Mouse (Mus musculus) stomach, postnatal 0 days (tissue): ENCODE results near the gene Rnf227. TPM values are rescaled to one million over a fixed set of nuclear protein-coding genes. Genes with fewer than 3 reads are reported as not detected.
A peak's percentile ranks its signal among the peaks of the same experiment; 100 is the strongest.

Experiments used
- ATAC-seq: fragments of 200-750 bp; cut with Nextera tagmentation; 2 replicates; pipeline ENCODE4 v1.8.0; 2017; ENCODE audit not compliant: low FRiP score, low TSS enrichment
- DNase-seq: peaks from one replicate; pipeline ENCODE4 v3.0.0-alpha.2; 2016; ENCODE audit warnings: low spot score
- H3K27ac ChIP-seq: fragments of 300-500 bp; sonication (generic); replicated peaks from 2 replicates; pipeline ENCODE4 v1.5.1; 2014; ENCODE audit warnings: mild to moderate bottlenecking, control low read depth
- H3K27me3 ChIP-seq: fragments of 300-500 bp; sonication (generic); 2 replicates; pipeline ENCODE4 v1.6.1; 2014; ENCODE audit warnings: low read length; ENCODE audit not compliant: control insufficient read depth, insufficient read depth
- H3K36me3 ChIP-seq: fragments of 300-500 bp; sonication (generic); 2 replicates; pipeline ENCODE4 v1.6.1; 2014; ENCODE audit warnings: low read length, mixed read lengths; ENCODE audit not compliant: control insufficient read depth, insufficient read depth
- H3K4me1 ChIP-seq: fragments of 300-500 bp; sonication (generic); replicated peaks from 2 replicates; pipeline ENCODE4 v1.6.1; 2014; ENCODE audit warnings: antibody characterized with exemption; ENCODE audit not compliant: control insufficient read depth, insufficient read depth
- H3K4me2 ChIP-seq: fragments of 300-500 bp; sonication (generic); replicated peaks from 2 replicates; pipeline ENCODE4 v1.6.1; 2014; ENCODE audit warnings: low read depth, mild to moderate bottlenecking, control low read depth, moderate library complexity
- H3K4me3 ChIP-seq: fragments of 300-500 bp; sonication (generic); 2 replicates; pipeline ENCODE4 v1.5.1; 2014; ENCODE audit warnings: low read depth, low read length, control low read depth
- H3K9ac ChIP-seq: fragments of 300-500 bp; sonication (generic); 2 replicates; pipeline ENCODE4 v1.6.1; 2014; ENCODE audit warnings: mild to moderate bottlenecking, low read length, control low read depth, mixed read lengths
- H3K9me3 ChIP-seq: fragments of 300-500 bp; sonication (generic); 2 replicates; pipeline ENCODE4 v1.6.1; 2016; ENCODE audit warnings: low read length; ENCODE audit not compliant: control insufficient read depth
- CTCF ChIP-seq: IDR thresholded peaks from 2 replicates; pipeline ENCODE4 v1.5.1; 2016; ENCODE audit warnings: antibody characterized with exemption, low read depth, mild to moderate bottlenecking, moderate library complexity
- EP300 ChIP-seq: optimal IDR thresholded peaks from 2 replicates; pipeline ENCODE3; 2016; ENCODE audit warnings: antibody characterized with exemption
- WGBS: fragments of 180-500 bp; shearing (Covaris S2); extraction: QIAGEN DNeasy Blood & Tissue Kit; methylation state at CpG from one replicate; pipeline ENCODE4 v1.1.7; 2014; 5-methylcytosine and 5-hydroxymethylcytosine counted together
- polyA plus RNA-seq: library from polyadenylated mRNA; unstranded; fragments of >200 nt; fragmentation: Nextera tagmentation; extraction: Ambion mirVana; gene quantifications from 2 replicates; pipeline ENCODE4 v1.2.1, GENCODE M21; 2015

The Rnf227 gene
- polyA plus RNA-seq, 1 experiment from 2014 or later, result 49.4 TPM

DNA sequence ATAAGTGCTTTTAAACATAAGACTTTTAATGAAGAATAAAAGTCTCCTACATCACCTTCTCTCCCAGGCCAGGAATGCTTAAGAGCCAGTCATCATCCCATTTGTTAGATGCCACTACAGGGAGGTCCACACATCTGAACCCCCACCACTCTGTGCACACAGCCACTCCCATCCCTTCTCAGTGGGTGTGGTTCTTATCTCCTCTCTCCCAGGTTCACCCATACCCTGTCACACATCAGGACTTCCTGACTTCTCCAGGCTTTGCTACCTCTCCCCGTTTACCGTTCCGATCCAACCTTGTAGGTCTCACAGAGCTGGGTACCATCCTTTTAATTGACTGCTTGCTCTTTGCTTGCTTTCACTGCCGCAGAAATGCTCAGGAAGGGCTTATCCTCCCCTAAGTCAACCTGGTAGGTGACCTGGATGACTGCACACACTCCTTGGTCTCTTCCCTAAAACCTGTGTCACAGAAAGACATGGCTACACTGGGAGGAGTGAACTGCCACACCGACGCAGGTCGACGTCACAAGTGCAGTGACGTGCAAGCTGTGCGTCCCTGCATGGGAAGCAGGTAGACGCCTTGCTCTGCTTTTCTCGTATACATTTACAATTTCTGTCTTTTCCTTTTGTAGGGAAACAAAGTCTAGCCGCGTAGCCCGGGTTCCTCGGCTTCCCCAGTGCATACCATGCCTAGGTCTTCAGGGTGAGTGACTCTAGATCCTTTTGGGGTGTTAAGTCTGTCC, 33.1 kb downstream of the Rnf227 start:
- Histone ChIP-seq H3K36me3 (no peaks in the 10 kb centered on the region; the same call in 1 of the 2 replicates), H3K9me3 (no peaks in the 10 kb centered on the region), H3K4me3 (no peak overlapping the region), H3K27me3 (no peaks in the 10 kb centered on the region), H3K4me1 (peaks cover 2% of the 10 kb centered on the region; the same call in 1 of the 2 replicates), H3K4me2 (no peak overlapping the region), H3K9ac (no peak overlapping the region), H3K27ac (no peak overlapping the region)
- 81% methylated on average over 16 of the region's 16 CpGs for WGBS
- DNase-seq, result no peak
- TF ChIP-seq EP300 (no peak), CTCF (no peak)
- no peak for ATAC-seq

GRCm38 (mm10) chr11:69375646-69376045, 35.4 kb downstream of the Rnf227 start:
- H3K4me2 ChIP-seq, result no peak overlapping the region
- H3K36me3 ChIP-seq, result no peaks in the 10 kb centered on the region; the same call in 1 of the 2 replicates
- no peak overlapping the region for H3K4me3 ChIP-seq
- H3K27ac ChIP-seq, result no peak overlapping the region
- H3K4me1 ChIP-seq, result peaks cover 2% of the 10 kb centered on the region; the same call in 1 of the 2 replicates
- H3K9me3 ChIP-seq, result no peaks in the 10 kb centered on the region
- WGBS, result 83% methylated on average over 4 of the region's 4 CpGs
- no peak overlapping the region for H3K9ac ChIP-seq
- TF ChIP-seq CTCF, result no peak
- no peak for TF ChIP-seq EP300
- no peak for DNase-seq
- no peak for ATAC-seq
- no peaks in the 10 kb centered on the region for H3K27me3 ChIP-seq

- no peaks in the 10 kb centered on the region; the same call in 1 of the 2 replicates for H3K36me3 ChIP-seq
- no peaks in the 10 kb centered on the region for H3K4me1 ChIP-seq
- WGBS, result 52% methylated on average over 3 of the region's 3 CpGs
- H3K27ac ChIP-seq, result no peak overlapping the region
- no peaks in the 10 kb centered on the region for H3K27me3 ChIP-seq
- H3K4me2 ChIP-seq, result no peak overlapping the region
- no peak overlapping the region for H3K4me3 ChIP-seq
- DNase-seq (peak; percentile 34), ATAC-seq (peak; percentile 86)
- TF ChIP-seq EP300 (no peak), CTCF (no peak)
- H3K9ac ChIP-seq, result no peak overlapping the region
- no peaks in the 10 kb centered on the region for H3K9me3 ChIP-seq
These were observed 37.5 kb downstream of the Rnf227 start for GRCm38 (mm10) chr11:69377766-69378165.

DNA sequence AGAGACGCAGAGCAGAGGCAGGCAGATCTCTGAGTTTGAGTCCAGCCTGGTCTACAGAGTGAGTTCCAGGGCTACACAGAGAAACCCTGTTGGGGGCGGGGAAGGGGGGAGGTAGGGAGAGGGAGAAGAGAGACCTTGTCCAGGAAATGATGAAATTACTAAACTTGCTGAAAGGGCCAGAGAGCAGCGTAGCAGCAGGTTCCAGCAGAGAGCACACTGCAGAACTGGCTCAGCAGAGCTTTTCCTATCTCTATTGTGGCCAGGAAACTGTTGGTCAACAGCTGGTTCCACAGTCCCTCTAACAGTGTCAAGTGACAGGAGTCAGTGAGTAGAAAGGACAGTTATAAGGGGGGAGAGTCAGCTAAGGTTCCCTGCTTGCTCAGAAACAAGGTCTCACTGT, 39.3 kb downstream of the Rnf227 start:
- no peak overlapping the region for H3K27ac ChIP-seq
- WGBS, result 82% methylated on average over 3 of the region's 3 CpGs
- no peak for DNase-seq
- H3K4me3 ChIP-seq, result no peak overlapping the region
- TF ChIP-seq EP300 (no peak), CTCF (no peak)
- no peak overlapping the region for H3K9ac ChIP-seq
- H3K9me3 ChIP-seq, result no peaks in the 10 kb centered on the region
- no peaks in the 10 kb centered on the region for H3K4me1 ChIP-seq
- H3K36me3 ChIP-seq, result no peaks in the 10 kb centered on the region; the same call in 1 of the 2 replicates
- no peak for ATAC-seq
- H3K27me3 ChIP-seq, result no peaks in the 10 kb centered on the region
- no peak overlapping the region for H3K4me2 ChIP-seq

DNA sequence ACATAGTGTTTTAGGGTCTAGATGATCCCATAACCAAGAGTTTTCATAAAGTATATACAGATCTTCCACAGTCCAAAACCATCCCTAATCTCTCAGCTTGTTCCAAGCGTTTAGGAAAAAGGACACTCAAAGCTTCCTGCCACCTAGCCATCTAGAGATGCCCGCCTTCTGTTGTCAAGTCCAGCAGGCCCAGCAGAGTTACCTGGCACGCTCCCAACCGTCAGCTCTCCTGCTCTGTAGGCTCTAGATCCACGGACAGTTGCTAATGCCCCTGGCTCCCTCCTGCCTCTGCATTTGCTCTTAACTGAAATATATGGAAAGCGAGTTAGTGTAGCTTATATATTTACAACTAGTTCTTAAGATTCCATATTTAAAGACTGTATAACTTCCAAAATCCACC, 41.1 kb downstream of the Rnf227 start:
- H3K27me3 ChIP-seq, result no peaks in the 10 kb centered on the region
- DNase-seq (no peak), ATAC-seq (no peak)
- no peak overlapping the region for H3K4me3 ChIP-seq
- H3K27ac ChIP-seq, result no peak overlapping the region
- no peaks in the 10 kb centered on the region; the same call in 1 of the 2 replicates for H3K36me3 ChIP-seq
- H3K4me1 ChIP-seq, result no peaks in the 10 kb centered on the region
- WGBS, result 78% methylated on average over 6 of the region's 6 CpGs
- H3K9ac ChIP-seq, result no peak overlapping the region
- H3K4me2 ChIP-seq, result no peak overlapping the region
- H3K9me3 ChIP-seq, result no peaks in the 10 kb centered on the region
- TF ChIP-seq EP300 (no peak), CTCF (no peak)

- TF ChIP-seq CTCF (no peak), EP300 (no peak)
- Histone ChIP-seq H3K27me3 (no peaks in the 10 kb centered on the region), H3K36me3 (no peaks in the 10 kb centered on the region; the same call in 1 of the 2 replicates), H3K9me3 (no peaks in the 10 kb centered on the region), H3K4me3 (no peak overlapping the region), H3K4me2 (no peak overlapping the region), H3K4me1 (no peaks in the 10 kb centered on the region), H3K27ac (no peak overlapping the region), H3K9ac (no peak overlapping the region)
- DNase-seq, result no peak
- 62% methylated on average over 10 of the region's 10 CpGs for WGBS
- ATAC-seq, result 0 out of 2 replicates have a peak, but pooled peaks have one; percentile 23
These were observed 42.3 kb downstream of the Rnf227 start for GRCm38 (mm10) chr11:69382478-69383105.
